Mouse (Mus musculus) C2C12 (cell line): ENCODE results near the gene Pdik1l.

Experiments used
- CTCF ChIP-seq: IDR thresholded peaks from one replicate; pipeline ENCODE4 v1.5.1; 2011; ENCODE audit not compliant: control insufficient read depth, insufficient read depth, insufficient read length
- MAX ChIP-seq: IDR thresholded peaks from one replicate; pipeline ENCODE4 v1.6.1; 2011; ENCODE audit warnings: mild to moderate bottlenecking, control low read depth
- MYOD1 ChIP-seq: IDR thresholded peaks from one replicate; pipeline ENCODE4 v1.6.1; 2011; ENCODE audit warnings: low read depth; ENCODE audit not compliant: control insufficient read depth, insufficient read length
- USF1 ChIP-seq: IDR thresholded peaks from one replicate; pipeline ENCODE4 v1.6.1; 2011; ENCODE audit warnings: low read depth, mild to moderate bottlenecking, control low read depth, moderate library complexity

GRCm38 (mm10) chr4:134326859-134327530, 39.3 kb upstream of the Pdik1l start:
- TF ChIP-seq CTCF (no peak), USF1 (no peak), MAX (no peak), MYOD1 (no peak)
